Mouse (Mus musculus): ENCODE data around the gene Arhgap24. TPM values are rescaled to one million over a fixed set of nuclear protein-coding genes. Genes with fewer than 3 reads are reported as not detected.

Gene Arhgap24
- polyA plus RNA-seq, 1 experiment: 152 TPM

DNA sequence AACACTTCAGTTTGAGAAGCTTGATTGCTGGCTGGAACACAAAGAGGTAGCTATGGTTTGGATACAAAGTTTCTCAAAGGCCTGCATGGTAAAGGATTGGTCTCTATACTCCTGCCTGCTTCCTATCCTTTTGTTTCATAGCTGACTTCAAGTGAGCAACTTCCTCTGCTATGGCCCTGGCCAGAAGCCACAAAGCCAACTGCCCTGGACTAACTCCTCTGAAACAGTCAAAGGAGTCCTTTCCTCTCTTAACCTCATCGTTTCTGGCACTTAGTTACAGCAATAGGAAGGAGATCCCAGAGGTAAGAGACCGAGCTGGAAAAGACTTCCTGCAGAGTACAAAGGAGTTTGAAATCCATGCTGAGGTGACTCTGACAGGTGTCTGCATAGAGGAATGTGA, 224.0 kb downstream of the Arhgap24 start:
- Histone ChIP-seq H3K4me3 (ENCODE audit: insufficient read depth, low read depth, low read length) (no peak overlapping the region), H3K27ac (ENCODE audit: insufficient read depth, low read depth, low read length) (peak overlapping the region; percentile 71), H3K36me3 (ENCODE audit: control insufficient read depth, insufficient read depth, low read length) (no peaks in the 10 kb centered on the region), H3K27me3 (replicated peaks; ENCODE audit: control insufficient read depth, insufficient read depth, low read length) (no peaks in the 10 kb centered on the region), H3K4me1 (ENCODE audit: control insufficient read depth, insufficient read depth, low read length) (peaks cover 10% of the 10 kb centered on the region)
- TF ChIP-seq CTCF (conservative IDR thresholded peaks at IDR 0.05; ENCODE audit: insufficient read depth, insufficient read length, low read depth, low read length) (no peak), POLR2A (IDR thresholded peaks at IDR 0.05; ENCODE audit: low read depth, low read length) (no peak)
- WGBS: 14% methylated on average over 2 of the region's 2 CpGs
- DNase-seq: peak; percentile 46

- Histone ChIP-seq H3K36me3 (ENCODE audit: control insufficient read depth, insufficient read depth, low read length) (no peaks in the 10 kb centered on the region), H3K27ac (ENCODE audit: insufficient read depth, low read depth, low read length) (no peak overlapping the region), H3K4me1 (ENCODE audit: control insufficient read depth, insufficient read depth, low read length) (peaks cover 5% of the 10 kb centered on the region), H3K27me3 (replicated peaks; ENCODE audit: control insufficient read depth, insufficient read depth, low read length) (no peaks in the 10 kb centered on the region), H3K4me3 (ENCODE audit: insufficient read depth, low read depth, low read length) (no peak overlapping the region)
- 33% methylated on average over 7 of the region's 7 CpGs for WGBS
- peak; percentile 88 for DNase-seq
- no peak for TF ChIP-seq POLR2A (IDR thresholded peaks at IDR 0.05; ENCODE audit: low read depth, low read length)
- no peak for TF ChIP-seq CTCF (conservative IDR thresholded peaks at IDR 0.05; ENCODE audit: insufficient read depth, insufficient read length, low read depth, low read length)
Observed at GRCm38 (mm10) chr5:102710336-102710735, 229.1 kb downstream of the Arhgap24 start.

GRCm38 (mm10) chr5:102719368-102719972, 238.3 kb downstream of the Arhgap24 start:
- Histone ChIP-seq H3K36me3 (ENCODE audit: control insufficient read depth, insufficient read depth, low read length) (no peaks in the 10 kb centered on the region), H3K27ac (ENCODE audit: insufficient read depth, low read depth, low read length) (no peak overlapping the region), H3K27me3 (replicated peaks; ENCODE audit: control insufficient read depth, insufficient read depth, low read length) (no peaks in the 10 kb centered on the region), H3K4me1 (ENCODE audit: control insufficient read depth, insufficient read depth, low read length) (no peaks in the 10 kb centered on the region), H3K4me3 (ENCODE audit: insufficient read depth, low read depth, low read length) (no peak overlapping the region)
- TF ChIP-seq POLR2A (IDR thresholded peaks at IDR 0.05; ENCODE audit: low read depth, low read length): no peak
- TF ChIP-seq CTCF (conservative IDR thresholded peaks at IDR 0.05; ENCODE audit: insufficient read depth, insufficient read length, low read depth, low read length): no peak
- peak; percentile 56 for DNase-seq
- 28% methylated on average over 8 of the region's 8 CpGs for WGBS

DNA sequence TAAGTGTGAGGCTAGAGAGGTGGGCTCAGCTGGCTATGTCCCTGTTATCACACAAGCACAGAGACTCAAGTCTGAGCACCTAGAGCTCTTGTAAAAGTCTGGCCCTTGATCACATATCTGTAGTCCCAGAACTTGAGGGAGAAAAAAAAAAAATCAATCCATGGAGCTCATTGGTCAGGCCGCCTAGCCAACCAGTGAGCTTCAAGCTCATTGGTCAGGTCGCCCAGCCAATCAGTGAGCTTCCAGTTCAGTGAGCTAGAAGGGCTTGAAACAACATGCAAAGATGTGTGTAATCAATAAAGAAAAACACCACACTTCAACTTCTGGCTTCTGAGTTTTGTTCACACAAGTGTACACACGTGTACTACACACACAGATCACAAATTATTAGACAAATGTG, 242.4 kb downstream of the Arhgap24 start:
- no peaks in the 10 kb centered on the region for H3K27me3 ChIP-seq (replicated peaks; ENCODE audit: control insufficient read depth, insufficient read depth, low read length)
- H3K27ac ChIP-seq (ENCODE audit: insufficient read depth, low read depth, low read length): no peak overlapping the region
- H3K36me3 ChIP-seq (ENCODE audit: control insufficient read depth, insufficient read depth, low read length): no peaks in the 10 kb centered on the region
- no peak for TF ChIP-seq POLR2A (IDR thresholded peaks at IDR 0.05; ENCODE audit: low read depth, low read length)
- no peak for TF ChIP-seq CTCF (conservative IDR thresholded peaks at IDR 0.05; ENCODE audit: insufficient read depth, insufficient read length, low read depth, low read length)
- WGBS: 93% methylated on average over 3 of the region's 3 CpGs
- no peaks in the 10 kb centered on the region for H3K4me1 ChIP-seq (ENCODE audit: control insufficient read depth, insufficient read depth, low read length)
- H3K4me3 ChIP-seq (ENCODE audit: insufficient read depth, low read depth, low read length): no peak overlapping the region
- DNase-seq: no peak

GRCm38 (mm10) chr5:102724813-102725348, 243.7 kb downstream of the Arhgap24 start:
- Histone ChIP-seq H3K36me3 (ENCODE audit: control insufficient read depth, insufficient read depth, low read length) (no peaks in the 10 kb centered on the region), H3K4me1 (ENCODE audit: control insufficient read depth, insufficient read depth, low read length) (peaks cover 7% of the 10 kb centered on the region), H3K4me3 (ENCODE audit: insufficient read depth, low read depth, low read length) (no peak overlapping the region), H3K27ac (ENCODE audit: insufficient read depth, low read depth, low read length) (peak overlapping the region; percentile 86; the same call in 1 of the 2 replicates), H3K27me3 (replicated peaks; ENCODE audit: control insufficient read depth, insufficient read depth, low read length) (no peaks in the 10 kb centered on the region)
- 19% methylated on average over 9 of the region's 9 CpGs for WGBS
- no peak for DNase-seq
- TF ChIP-seq CTCF (conservative IDR thresholded peaks at IDR 0.05; ENCODE audit: insufficient read depth, insufficient read length, low read depth, low read length) (no peak), POLR2A (IDR thresholded peaks at IDR 0.05; ENCODE audit: low read depth, low read length) (no peak)

DNA sequence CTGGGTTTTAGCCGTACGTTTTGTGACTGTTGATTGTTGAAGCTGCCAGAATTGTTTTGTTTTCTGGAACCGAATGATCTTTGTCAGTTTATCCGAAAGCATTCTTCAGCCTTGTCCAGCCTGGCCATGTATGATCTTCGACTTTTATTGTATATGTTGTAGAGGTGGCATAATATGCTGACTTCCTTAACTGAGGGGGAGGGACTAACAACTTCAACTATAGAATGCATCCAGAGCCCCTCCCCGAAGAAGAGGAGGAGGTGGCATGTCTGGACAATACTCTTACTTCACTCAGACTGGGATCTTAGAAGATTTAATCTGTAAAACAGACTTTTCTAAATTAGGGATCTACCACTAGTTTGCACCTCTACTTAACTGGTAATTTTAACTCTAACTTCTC, 244.2 kb downstream of the Arhgap24 start:
- DNase-seq: no peak
- H3K27ac ChIP-seq (ENCODE audit: insufficient read depth, low read depth, low read length): peak overlapping the region; percentile 86; the same call in 1 of the 2 replicates
- 40% methylated on average over 6 of the region's 6 CpGs for WGBS
- TF ChIP-seq POLR2A (IDR thresholded peaks at IDR 0.05; ENCODE audit: low read depth, low read length) (no peak), CTCF (conservative IDR thresholded peaks at IDR 0.05; ENCODE audit: insufficient read depth, insufficient read length, low read depth, low read length) (no peak)
- no peaks in the 10 kb centered on the region for H3K27me3 ChIP-seq (replicated peaks; ENCODE audit: control insufficient read depth, insufficient read depth, low read length)
- no peaks in the 10 kb centered on the region for H3K36me3 ChIP-seq (ENCODE audit: control insufficient read depth, insufficient read depth, low read length)
- H3K4me3 ChIP-seq (ENCODE audit: insufficient read depth, low read depth, low read length): peak overlapping the region; percentile 28; the same call in 1 of the 2 replicates
- peaks cover 7% of the 10 kb centered on the region for H3K4me1 ChIP-seq (ENCODE audit: control insufficient read depth, insufficient read depth, low read length)

DNA sequence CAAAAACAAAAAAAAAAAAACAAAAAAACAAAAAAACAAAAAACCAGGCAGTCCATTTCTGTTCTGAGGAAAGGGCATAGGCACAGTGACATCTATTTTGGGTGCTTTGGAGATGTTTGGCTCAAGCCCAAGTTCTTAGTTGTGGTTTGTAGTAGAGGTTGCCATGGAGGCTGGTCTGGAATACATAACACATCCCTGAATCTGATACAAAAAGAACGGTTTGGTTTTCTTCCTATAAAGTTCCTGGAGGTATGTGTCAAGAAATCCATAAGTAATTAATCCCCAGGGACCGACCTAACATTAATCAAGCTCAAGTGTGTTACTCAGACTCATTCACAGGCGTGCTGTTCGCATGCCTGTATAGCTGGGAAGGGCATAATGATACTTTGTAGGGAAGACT, 245.8 kb downstream of the Arhgap24 start:
- Histone ChIP-seq H3K36me3 (ENCODE audit: control insufficient read depth, insufficient read depth, low read length) (no peaks in the 10 kb centered on the region), H3K27ac (ENCODE audit: insufficient read depth, low read depth, low read length) (no peak overlapping the region; the same call in 1 of the 2 replicates), H3K4me1 (ENCODE audit: control insufficient read depth, insufficient read depth, low read length) (peaks cover 7% of the 10 kb centered on the region), H3K27me3 (replicated peaks; ENCODE audit: control insufficient read depth, insufficient read depth, low read length) (no peaks in the 10 kb centered on the region), H3K4me3 (ENCODE audit: insufficient read depth, low read depth, low read length) (no peak overlapping the region)
- DNase-seq: peak; percentile 38
- WGBS: 56% methylated on average over 4 of the region's 4 CpGs
- no peak for TF ChIP-seq CTCF (conservative IDR thresholded peaks at IDR 0.05; ENCODE audit: insufficient read depth, insufficient read length, low read depth, low read length)

Data from kidney, adult 2 months (tissue).